Mouse (Mus musculus) lung, postnatal 10 days (tissue): ENCODE results near the gene Gpr63.
"Not testable (repeated sequence)": the region's sequence is repeated elsewhere in the genome, so short reads cannot be mapped to it uniquely, and the experiment has no call there.

ENCODE experiments used
- DNase-seq: peaks from one replicate; pipeline ENCODE4 v3.0.0; 2021

Gpr63 gene

GRCm38 (mm10) chr4:24966299-24966991 is at the start of gene Gpr63:
Gene Gpr63, plus strand, starts transcription at chr4:24966407.
- peak; percentile 75 for DNase-seq

DNA sequence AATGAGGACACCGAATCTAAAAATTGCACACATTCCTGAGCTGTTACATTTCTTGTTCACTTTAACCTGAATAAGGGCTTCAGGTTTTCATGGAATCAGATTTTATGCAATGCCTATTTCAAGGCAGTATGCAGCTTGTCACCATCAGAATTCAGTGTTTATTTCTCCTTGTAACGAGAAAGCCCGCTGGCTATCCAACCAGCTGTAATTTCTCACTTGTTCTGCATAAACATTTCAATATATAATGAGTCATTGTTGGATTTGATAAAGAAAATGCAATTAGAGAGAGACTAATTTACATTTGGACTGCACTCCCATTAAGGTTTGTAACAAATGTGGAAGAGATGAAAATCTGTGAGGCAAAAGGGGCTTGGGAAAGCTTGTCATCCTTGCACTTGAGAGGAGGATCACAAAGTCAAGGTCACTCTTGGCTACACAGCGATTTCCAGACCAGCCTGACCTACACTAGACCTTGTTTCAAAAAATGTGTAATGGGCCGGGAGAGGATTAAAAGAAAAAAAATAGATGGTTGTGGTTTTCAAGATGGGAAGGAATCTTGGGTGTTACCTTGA is 46.1 kb upstream of the Gpr63 start:
- DNase-seq, result no peak

DNA sequence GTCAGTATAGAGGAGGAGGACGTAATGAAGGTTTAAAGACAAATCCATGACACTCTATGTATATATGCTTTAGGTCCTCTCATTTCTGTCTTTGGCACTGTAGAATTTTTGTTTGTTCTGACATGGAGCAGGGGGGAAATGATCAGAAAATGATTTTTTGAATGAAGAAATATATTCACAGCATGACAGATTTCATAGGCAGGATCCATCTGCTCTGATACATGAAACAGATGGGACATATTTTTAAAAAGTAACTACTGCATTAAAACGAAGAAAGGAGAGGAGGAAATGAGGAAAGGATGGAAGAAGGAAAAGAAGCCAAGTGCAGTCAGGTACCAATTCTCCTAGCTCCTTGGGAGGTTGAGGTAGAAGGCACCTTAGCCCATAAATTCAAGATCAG is 41.5 kb upstream of the Gpr63 start:
- no peak for DNase-seq

DNA sequence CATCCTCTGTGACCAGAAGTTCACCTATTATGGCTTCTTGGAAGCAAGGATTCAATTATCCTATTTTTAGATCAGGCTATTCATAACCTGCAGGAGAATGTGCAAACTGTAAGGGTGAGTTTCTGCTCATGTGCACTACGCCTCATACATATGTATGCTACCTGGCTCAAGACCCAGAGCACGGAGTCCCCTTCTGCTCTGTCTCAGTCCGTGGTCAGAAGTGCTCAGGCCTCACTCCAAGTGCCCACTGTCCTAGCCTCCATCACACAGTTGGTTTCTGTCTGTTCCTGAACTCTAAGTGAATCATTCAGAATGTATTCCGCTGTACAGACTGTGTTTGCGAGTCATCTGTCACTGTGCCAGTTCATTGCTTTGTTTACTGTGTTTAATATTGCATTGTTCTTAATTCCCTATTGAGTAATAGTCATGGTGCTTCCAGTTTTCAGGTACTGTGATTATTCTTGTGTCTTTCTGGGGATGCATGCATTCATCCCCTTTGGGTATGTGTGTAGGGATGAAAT is 37.9 kb upstream of the Gpr63 start:
- DNase-seq, result no peak

DNA sequence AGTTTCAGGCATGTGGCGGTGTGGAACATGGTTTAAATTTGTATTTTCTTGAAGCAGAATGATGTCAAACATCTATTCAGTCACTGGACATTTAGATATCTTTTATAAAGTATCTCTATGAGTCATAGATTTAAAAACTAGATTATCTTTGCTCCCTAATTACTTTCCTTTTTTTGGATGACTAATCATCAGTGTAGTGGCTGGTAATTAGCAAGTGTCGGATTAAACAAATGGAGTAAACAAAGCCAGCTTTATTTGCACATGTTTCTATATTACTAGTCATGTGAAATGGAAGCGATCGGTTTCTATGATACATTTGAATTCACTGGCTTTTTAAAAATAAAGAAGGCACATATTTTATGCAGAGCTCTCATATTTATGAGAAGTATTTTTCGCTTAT is 37.3 kb upstream of the Gpr63 start:
- DNase-seq, result no peak

DNA sequence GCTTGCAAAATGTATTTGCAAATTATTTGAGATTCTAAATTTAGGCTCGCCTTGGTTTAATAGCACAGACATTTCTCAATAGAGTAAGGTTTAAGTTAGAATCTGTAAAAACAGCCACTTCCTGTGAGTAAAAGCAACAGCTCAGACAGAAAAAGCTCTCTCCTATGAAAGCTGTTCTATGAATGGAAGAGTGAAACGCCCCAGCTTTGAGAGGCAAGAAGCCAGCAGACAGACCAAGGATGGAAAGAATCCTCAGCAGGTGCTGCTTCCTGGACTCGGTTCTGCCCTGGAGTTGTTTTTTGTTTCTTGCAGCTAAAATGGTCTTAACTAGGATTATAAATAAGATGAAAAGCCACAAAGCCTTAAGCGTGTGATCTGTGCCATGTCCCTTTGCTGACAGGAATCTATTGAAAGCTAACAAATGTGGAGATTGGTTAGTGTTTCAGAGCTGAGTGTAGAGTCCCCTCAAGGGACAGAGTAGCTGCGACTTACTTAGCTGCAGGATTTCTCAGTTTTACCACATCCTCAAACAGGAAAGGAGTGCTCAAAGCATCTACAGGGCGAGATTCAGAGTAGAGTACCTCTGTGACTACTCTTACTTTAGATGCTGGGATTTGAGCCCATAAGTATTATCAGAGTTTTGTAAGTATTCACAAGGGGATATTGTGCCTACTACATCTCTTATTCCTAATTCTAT is 23.3 kb upstream of the Gpr63 start:
- no peak for DNase-seq

- DNase-seq, result no peak
Measured at GRCm38 (mm10) chr4:24965918-24966298, 299 bp upstream of the Gpr63 start.

- DNase-seq, result no peak
Measured at GRCm38 (mm10) chr4:24967251-24967650, 1.0 kb downstream of the Gpr63 start.

DNA sequence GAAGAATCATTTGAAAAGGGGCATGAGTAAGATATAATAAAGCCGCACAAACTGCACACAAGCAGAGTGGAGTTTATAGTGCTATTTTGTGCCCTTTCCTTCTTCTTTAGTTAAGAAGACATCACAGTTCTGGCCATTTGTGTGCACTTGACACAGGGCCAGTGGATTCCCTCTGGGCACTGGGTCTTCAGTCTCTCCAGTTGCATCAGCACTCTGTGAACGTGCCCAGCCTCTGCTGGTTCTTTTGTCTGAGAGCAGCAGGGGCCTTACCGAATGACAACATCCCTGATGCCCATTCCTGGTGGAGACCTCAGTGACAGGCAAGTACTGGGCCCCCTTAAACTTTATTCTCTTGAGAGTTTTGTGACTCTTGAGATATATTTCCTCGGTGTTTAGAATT is 12.4 kb downstream of the Gpr63 start:
- no peak for DNase-seq

DNA sequence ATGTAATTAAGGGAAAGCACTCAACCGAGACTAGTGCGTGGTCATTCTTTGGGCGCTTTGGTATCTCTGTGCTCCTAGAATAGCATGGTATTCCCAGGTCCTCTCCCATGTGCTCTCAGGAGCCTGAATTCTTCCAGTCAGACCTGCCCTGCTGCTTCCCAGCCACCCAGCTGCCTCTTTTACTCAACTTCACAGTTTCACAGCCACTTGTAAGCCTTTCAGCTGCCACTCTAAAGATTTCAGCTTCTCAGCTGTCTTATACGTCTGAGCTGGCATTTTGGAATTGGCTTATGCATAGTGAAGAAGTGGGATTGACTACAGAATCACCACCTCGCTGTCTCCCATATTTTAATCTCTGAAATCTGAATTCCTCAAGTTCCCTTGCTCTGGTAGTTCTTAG is 19.4 kb downstream of the Gpr63 start:
- DNase-seq, result no peak

DNA sequence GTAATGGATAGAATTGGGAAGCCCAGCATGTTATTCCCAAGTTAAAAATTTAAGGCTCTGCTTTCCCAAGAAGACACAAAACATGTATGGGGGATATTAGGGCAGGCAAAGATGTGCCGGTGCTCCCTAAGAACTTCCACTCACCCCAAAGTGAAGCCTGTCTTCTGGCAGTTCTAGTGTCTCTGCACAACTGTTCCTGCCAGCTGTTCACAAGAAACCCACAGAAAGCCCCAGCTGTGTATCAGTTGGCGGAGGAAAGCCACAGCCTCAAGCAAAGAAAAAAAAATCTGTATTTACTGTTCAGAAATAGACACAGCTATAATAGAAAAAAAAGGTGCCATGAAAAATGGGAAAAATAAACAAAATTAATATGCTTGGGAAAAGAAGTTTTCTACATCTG is 25.3 kb downstream of the Gpr63 start:
- DNase-seq, result no peak

- DNase-seq, result not testable (repeated sequence)
Measured at GRCm38 (mm10) chr4:25009328-25009727, 43.1 kb downstream of the Gpr63 start.

DNA sequence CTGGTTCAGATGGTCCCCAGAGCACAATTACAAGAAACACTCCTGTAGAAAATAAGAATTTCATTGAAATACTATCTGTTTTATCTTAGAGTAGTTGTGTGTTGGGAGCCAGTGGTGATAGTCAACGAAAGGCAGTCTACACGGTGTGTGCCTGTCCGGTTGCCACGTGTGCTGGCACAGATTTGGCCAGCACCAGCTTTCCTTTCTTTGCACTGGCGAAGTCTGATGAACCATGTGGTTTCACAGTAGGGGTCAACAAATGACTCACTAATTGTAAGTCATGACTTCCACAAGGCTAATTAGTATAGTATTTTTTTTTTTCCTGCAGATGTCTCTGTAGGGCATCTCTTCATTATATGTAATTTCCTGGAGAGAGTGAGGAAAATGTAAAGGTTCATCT is 45.6 kb downstream of the Gpr63 start:
- DNase-seq, result no peak

- DNase-seq, result no peak
Measured at GRCm38 (mm10) chr4:25012726-25013125, 46.5 kb downstream of the Gpr63 start.

DNA sequence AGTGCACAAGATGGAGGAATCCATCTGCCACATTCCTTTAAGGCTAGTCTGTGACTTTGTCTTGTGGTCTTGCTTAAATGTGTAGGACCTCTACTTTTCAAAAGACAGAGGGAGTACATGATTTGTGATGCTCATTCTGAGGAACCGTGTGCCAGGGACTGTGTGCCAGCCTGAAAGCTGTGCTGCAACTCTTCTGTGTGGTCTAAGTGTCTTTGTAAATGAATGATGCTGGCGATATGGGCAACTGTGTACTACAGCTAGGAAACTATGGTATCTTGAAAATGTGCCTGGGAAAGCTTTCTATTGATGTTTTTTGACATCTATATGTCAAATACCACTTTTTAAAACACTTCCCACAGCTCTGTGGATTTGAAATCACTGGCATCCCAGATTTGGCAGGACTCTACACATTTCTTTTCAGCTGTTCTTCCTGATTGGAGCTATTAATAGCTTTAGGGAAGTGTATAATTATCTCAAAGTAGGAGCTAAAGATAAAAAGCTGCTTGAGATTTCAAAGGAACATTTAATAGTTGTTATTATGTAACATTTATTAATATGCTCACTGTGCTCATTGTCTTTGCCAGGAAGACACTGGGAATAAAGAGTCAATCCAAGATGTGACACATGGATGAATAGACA is 48.9 kb downstream of the Gpr63 start:
- no peak for DNase-seq

- DNase-seq, result no peak
Measured at GRCm38 (mm10) chr4:25028252-25028651, 62.0 kb downstream of the Gpr63 start.

GRCm38 (mm10) chr4:25028752-25029151 is 62.5 kb downstream of the Gpr63 start:
- DNase-seq, result no peak

DNA sequence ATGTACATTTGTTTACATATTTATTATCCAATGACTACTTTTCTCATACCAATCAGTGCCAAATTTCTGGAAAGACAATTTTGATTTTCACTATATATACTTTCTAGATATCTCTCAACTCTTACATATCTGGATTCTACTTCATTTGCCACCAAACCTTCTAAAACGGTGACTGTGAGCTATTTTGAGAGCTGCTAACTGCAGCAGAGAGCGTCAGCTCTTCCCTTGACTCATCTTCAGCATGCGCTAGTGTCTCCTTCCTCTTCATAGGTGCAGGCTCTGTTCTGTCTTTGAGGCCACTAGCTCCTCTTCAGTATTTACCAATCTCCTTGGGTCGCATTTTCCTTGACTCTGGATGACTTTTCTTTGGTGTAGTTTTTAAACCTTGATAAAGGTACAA is 63.7 kb downstream of the Gpr63 start:
- DNase-seq, result no peak

DNA sequence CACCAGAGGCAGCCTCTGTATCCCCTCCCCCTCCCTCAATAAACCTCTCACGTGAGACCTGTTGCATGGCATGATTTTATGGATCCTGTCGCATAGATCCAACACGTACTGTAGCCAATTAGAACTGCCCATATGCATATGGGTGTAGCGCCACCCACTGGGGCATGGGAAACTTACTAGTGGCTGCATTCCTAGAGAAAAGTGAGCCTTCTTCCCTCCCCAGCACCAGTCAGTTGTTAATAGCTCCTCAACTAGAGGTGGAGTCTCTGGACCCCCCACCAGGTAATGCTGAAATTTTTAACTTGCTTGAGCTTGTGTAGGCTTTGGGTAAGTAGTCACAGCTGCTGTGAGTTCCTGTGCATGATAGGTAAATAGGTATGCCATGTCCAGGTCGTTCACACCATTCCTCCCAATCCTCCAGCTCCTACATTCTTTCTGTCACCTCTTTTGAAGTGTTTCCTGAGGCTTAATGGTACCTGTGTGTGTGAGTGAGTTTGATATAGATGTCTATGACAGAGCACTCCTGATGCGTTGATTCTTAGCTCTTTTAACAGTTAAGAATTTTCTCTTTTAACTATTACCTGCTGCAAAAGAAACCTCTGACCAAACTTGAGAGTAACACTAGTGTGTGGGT is 69.1 kb downstream of the Gpr63 start:
- peak; percentile 3 for DNase-seq

- DNase-seq, result no peak
Measured at GRCm38 (mm10) chr4:25035806-25036205, 69.6 kb downstream of the Gpr63 start.

DNA sequence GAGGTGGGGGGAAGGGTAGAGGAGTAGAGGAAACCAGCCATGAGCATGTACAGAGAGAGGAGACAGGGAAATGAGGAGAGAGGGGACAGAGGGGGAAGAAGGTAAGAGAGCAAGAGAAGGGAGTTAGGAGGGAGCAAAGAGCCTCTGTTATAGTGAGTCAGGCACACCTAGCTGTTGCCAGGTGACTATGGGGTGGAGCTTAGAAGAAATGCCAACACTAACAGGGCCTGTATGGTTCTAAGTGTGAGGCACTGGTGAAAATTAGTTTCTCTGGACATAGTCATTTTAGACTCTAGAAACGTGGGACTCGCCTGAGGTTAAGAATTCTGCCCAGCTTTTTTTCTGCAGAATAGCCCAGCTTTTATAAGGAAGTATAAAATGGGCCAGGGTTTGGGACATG is 71.1 kb downstream of the Gpr63 start:
- no peak for DNase-seq

GRCm38 (mm10) chr4:25055541-25055940 is 89.3 kb downstream of the Gpr63 start:
- not testable (repeated sequence) for DNase-seq
